Mouse (Mus musculus) hindbrain, postnatal 0 days (tissue): ENCODE measurements around the gene Snx1. TPM values are rescaled to one million over a fixed set of nuclear protein-coding genes. Genes with fewer than 3 reads are reported as not detected.
A peak's percentile ranks its signal among the peaks of the same experiment; 100 is the strongest.

ENCODE experiments used
- ATAC-seq: fragments of 200-750 bp; cut with Nextera tagmentation; 2 replicates; pipeline ENCODE4 v1.8.0; 2017; ENCODE audit warnings: mild to moderate bottlenecking, moderate TSS enrichment, moderate library complexity
- DNase-seq: peaks from one replicate; pipeline ENCODE4 v3.0.0-alpha.2; 2015; ENCODE audit warnings: low spot score
- H3K27ac ChIP-seq: fragments of 300-500 bp; sonication (generic); 2 replicates; pipeline ENCODE4 v1.5.1; 2014; ENCODE audit warnings: mild to moderate bottlenecking
- H3K27me3 ChIP-seq: fragments of 300-500 bp; sonication (generic); 2 replicates; pipeline ENCODE4 v1.6.1; 2014; ENCODE audit warnings: low read length, mixed read lengths; ENCODE audit not compliant: insufficient read depth
- H3K36me3 ChIP-seq: fragments of 300-500 bp; sonication (generic); 2 replicates; pipeline ENCODE4 v1.6.1; 2014; ENCODE audit warnings: low read length, mixed read lengths; ENCODE audit not compliant: insufficient read depth
- H3K4me1 ChIP-seq: fragments of 300-500 bp; sonication (generic); 2 replicates; pipeline ENCODE4 v1.6.1; 2014; ENCODE audit warnings: antibody characterized with exemption, low read length, mixed read lengths; ENCODE audit not compliant: insufficient read depth
- H3K4me2 ChIP-seq: fragments of 300-500 bp; sonication (generic); 2 replicates; pipeline ENCODE4 v1.6.1; 2014; ENCODE audit warnings: low read depth, mild to moderate bottlenecking, low read length, moderate library complexity, mixed read lengths
- H3K4me3 ChIP-seq: fragments of 300-500 bp; sonication (generic); 2 replicates; pipeline ENCODE4 v1.5.1; 2014; ENCODE audit warnings: low read length
- H3K9ac ChIP-seq: fragments of 300-500 bp; sonication (generic); replicated peaks from 2 replicates; pipeline ENCODE4 v1.6.1; 2014; ENCODE audit warnings: mild to moderate bottlenecking, low read length, moderate library complexity, mixed read lengths
- H3K9me3 ChIP-seq: fragments of 300-500 bp; sonication (generic); 2 replicates; pipeline ENCODE4 v1.6.1; 2016; ENCODE audit warnings: low read length, mixed read lengths
- CTCF ChIP-seq: IDR thresholded peaks from 2 replicates; pipeline ENCODE4 v1.5.1; 2016; ENCODE audit warnings: antibody characterized with exemption, control low read depth, low read depth
- WGBS: fragments of 180-500 bp; shearing (Covaris S2); extraction: QIAGEN DNeasy Blood & Tissue Kit; methylation state at CpG from one replicate; pipeline ENCODE4 v1.1.7; 2014; 5-methylcytosine and 5-hydroxymethylcytosine counted together
- polyA plus RNA-seq: library from polyadenylated mRNA; unstranded; fragments of >200 nt; fragmentation: Nextera tagmentation; extraction: Ambion mirVana; gene quantifications from 2 replicates; pipeline ENCODE4 v1.2.1, GENCODE M21; 2015
- total RNA-seq: library from RNA; depleted of rRNA; stranded (reverse); fragments of >200 nt; gene quantifications from 2 replicates; pipeline ENCODE4 v1.2.3, GENCODE M21; 2014

Snx1 gene
- total and polyA plus RNA-seq, 2 experiments from 2014 or later = 47.3 to 50.4 TPM

DNA sequence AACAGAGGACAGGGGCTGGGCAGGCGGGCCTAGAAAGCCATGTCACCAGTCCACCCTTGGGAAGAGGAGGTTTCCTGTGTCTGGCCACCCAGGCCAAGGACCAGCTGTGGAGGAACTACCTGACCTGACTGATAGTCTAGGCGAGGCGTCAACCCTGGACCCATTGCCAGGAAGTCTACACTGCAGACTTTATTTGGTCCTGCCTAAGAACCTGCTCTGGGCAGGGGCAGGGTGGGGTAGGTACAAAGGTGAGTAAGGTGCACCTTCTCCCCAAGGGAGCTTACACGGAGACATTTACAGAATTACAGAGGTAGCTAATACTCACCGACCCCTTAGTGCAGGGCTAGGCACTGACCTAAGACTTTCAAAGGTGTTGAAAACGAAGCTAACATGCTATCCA, 27.2 kb upstream of the Snx1 start:
- H3K4me1 ChIP-seq = peaks cover 6% of the 10 kb centered on the region; the same call in 1 of the 2 replicates
- no peak overlapping the region for H3K9ac ChIP-seq
- no peak overlapping the region for H3K4me3 ChIP-seq
- TF ChIP-seq CTCF = no peak
- 90% methylated on average over 6 of the region's 6 CpGs for WGBS
- H3K4me2 ChIP-seq = no peak overlapping the region
- ATAC-seq = no peak
- no peak for DNase-seq
- H3K27me3 ChIP-seq = no peaks in the 10 kb centered on the region
- H3K36me3 ChIP-seq = no peaks in the 10 kb centered on the region
- no peak overlapping the region for H3K27ac ChIP-seq
- no peaks in the 10 kb centered on the region for H3K9me3 ChIP-seq

DNA sequence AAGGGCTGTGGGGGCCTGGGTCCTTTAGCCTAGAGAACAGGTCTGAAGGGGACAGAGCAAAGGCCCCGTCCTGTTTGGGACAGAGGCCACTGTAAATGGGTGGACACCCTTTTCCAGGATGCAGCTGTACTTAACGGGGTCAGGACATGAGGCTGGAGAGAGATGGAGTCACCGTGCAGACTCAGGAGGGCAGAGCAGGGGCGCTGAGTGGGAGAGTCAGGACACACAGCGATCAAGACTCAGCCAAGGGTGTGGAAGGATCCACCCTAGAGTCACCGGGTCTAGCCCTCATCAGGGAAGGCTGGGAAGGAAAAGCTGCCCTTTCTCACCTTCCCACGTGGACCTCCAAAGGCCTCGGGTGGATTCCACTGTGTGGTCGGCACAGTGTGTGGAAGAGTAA, 25.6 kb upstream of the Snx1 start:
- Histone ChIP-seq H3K4me3 (no peak overlapping the region), H3K4me1 (no peaks in the 10 kb centered on the region), H3K9me3 (no peaks in the 10 kb centered on the region), H3K9ac (no peak overlapping the region), H3K27me3 (no peaks in the 10 kb centered on the region), H3K27ac (no peak overlapping the region), H3K36me3 (no peaks in the 10 kb centered on the region), H3K4me2 (no peak overlapping the region)
- ATAC-seq = no peak
- TF ChIP-seq CTCF = no peak
- 71% methylated on average over 9 of the region's 9 CpGs for WGBS
- DNase-seq = no peak

DNA sequence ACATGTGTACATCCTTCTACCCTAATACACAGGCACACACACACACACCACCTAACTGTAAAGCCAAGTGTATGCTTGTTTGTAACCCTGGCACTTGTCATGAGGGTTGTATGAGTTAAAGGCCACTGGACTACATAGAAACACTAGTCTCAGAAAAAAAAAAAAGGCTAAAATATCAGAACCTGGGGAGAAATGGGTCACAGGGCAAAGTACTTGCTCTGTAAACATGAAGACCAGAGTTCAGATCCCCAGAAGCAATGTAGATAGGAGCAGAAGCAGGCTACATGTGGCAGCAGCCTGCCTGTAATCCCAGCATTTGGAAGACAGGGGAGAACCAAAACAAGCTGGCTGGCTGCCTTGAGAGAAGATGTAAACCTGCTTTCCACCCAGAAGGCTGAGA, 19.8 kb upstream of the Snx1 start:
- Histone ChIP-seq H3K4me2 (no peak overlapping the region), H3K9ac (no peak overlapping the region), H3K4me1 (no peaks in the 10 kb centered on the region), H3K4me3 (no peak overlapping the region), H3K36me3 (no peaks in the 10 kb centered on the region), H3K9me3 (no peaks in the 10 kb centered on the region), H3K27ac (no peak overlapping the region), H3K27me3 (no peaks in the 10 kb centered on the region)
- ATAC-seq = no peak
- no peak for DNase-seq
- TF ChIP-seq CTCF = no peak

DNA sequence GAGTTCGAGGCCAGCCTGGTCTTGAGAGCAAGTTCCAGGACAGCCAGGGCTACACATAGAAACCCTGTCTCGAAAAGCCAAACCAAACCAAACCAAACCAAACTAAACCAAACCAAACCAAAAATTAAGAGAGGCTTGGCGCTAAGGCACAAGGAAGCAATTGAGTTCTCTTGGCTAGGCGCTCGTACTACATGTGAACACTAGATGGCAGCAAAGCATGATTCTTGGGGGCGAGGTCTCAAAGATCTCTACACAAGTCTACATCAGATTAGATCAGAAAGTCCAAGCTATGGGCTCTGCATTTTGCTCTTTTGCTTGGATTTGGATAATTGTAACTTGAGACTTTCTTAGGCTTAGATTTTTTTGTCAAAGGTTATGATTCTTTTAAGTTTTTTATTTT, 17.9 kb upstream of the Snx1 start:
- Histone ChIP-seq H3K4me3 (no peak overlapping the region), H3K27me3 (no peaks in the 10 kb centered on the region), H3K4me2 (no peak overlapping the region), H3K27ac (no peak overlapping the region), H3K9ac (no peak overlapping the region), H3K4me1 (no peaks in the 10 kb centered on the region), H3K36me3 (peaks cover 14% of the 10 kb centered on the region), H3K9me3 (no peaks in the 10 kb centered on the region)
- ATAC-seq (peak; percentile 70), DNase-seq (peak; percentile 91)
- WGBS = 11% methylated on average over 6 of the region's 6 CpGs
- TF ChIP-seq CTCF = peak; percentile 95

GRCm38 (mm10) chr9:66142265-66142664, 15.9 kb upstream of the Snx1 start:
- H3K27me3 ChIP-seq = no peaks in the 10 kb centered on the region
- no peak for DNase-seq
- H3K4me2 ChIP-seq = no peak overlapping the region
- no peak overlapping the region for H3K4me3 ChIP-seq
- no peaks in the 10 kb centered on the region for H3K9me3 ChIP-seq
- no peak for TF ChIP-seq CTCF
- no peak for ATAC-seq
- H3K9ac ChIP-seq = no peak overlapping the region
- 71% methylated on average over 1 of the region's 1 CpGs for WGBS
- no peak overlapping the region for H3K27ac ChIP-seq
- H3K36me3 ChIP-seq = peaks cover 15% of the 10 kb centered on the region
- H3K4me1 ChIP-seq = no peaks in the 10 kb centered on the region

GRCm38 (mm10) chr9:66138193-66138592, 11.8 kb upstream of the Snx1 start:
- H3K9me3 ChIP-seq = no peaks in the 10 kb centered on the region
- H3K9ac ChIP-seq = no peak overlapping the region
- no peak overlapping the region for H3K27ac ChIP-seq
- no peaks in the 10 kb centered on the region for H3K27me3 ChIP-seq
- DNase-seq = no peak
- no peak for TF ChIP-seq CTCF
- ATAC-seq = no peak
- peaks cover 40% of the 10 kb centered on the region for H3K36me3 ChIP-seq
- H3K4me2 ChIP-seq = no peak overlapping the region
- H3K4me1 ChIP-seq = no peaks in the 10 kb centered on the region
- no peak overlapping the region for H3K4me3 ChIP-seq
- WGBS = 88% methylated on average over 7 of the region's 7 CpGs

DNA sequence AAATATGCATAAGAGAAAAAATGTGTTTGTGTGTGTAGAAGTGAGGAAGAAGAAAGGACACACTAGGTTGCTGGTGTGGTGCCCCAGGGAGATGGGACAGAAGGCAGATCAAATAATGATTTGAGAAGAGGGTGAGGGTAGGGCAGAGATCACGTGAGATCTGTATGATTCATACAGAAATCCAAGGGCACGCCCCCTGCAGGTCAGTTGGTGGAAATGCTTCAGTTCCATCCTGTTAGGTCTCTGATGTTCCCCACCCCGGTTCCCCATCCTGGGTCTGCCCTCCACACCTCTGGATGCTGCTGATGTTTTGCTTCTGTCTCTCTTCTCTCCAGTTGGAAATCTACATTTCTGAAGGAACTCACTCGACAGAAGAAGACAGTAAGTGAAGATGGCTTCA, 9.6 kb upstream of the Snx1 start:
- H3K4me3 ChIP-seq = no peak overlapping the region
- no peak overlapping the region for H3K4me2 ChIP-seq
- no peak overlapping the region for H3K9ac ChIP-seq
- no peaks in the 10 kb centered on the region for H3K4me1 ChIP-seq
- no peaks in the 10 kb centered on the region for H3K27me3 ChIP-seq
- 48% methylated on average over 4 of the region's 4 CpGs for WGBS
- peaks cover 46% of the 10 kb centered on the region for H3K36me3 ChIP-seq
- no peak for ATAC-seq
- TF ChIP-seq CTCF = peak; percentile 67
- no peaks in the 10 kb centered on the region for H3K9me3 ChIP-seq
- no peak overlapping the region for H3K27ac ChIP-seq
- DNase-seq = no peak
